Mouse (Mus musculus): ENCODE data around the gene Epn3. TPM values are rescaled to one million over a fixed set of nuclear protein-coding genes. Genes with fewer than 3 reads are reported as not detected.

Gene Epn3
- polyA plus RNA-seq, 1 experiment from 2014 or later = 0.05 TPM

GRCm38 (mm10) chr11:94477651-94478050 lies 22.1 kb downstream of the Epn3 start:
- Histone ChIP-seq H3K27ac (no peak overlapping the region), H3K4me2 (no peak overlapping the region), H3K36me3 (no peaks in the 10 kb centered on the region), H3K4me3 (replicated peaks) (no peak overlapping the region), H3K9ac (no peak overlapping the region), H3K27me3 (peaks cover 88% of the 10 kb centered on the region), H3K4me1 (replicated peaks) (peaks cover 18% of the 10 kb centered on the region), H3K9me3 (replicated peaks) (no peaks in the 10 kb centered on the region)
- DNase-seq = no peak
- WGBS (ENCODE audit: insufficient replicate concordance) = 52% methylated on average over 6 of the region's 6 CpGs
- ATAC-seq (ENCODE audit: low read depth) = no peak

- no peak for ATAC-seq (ENCODE audit: low read depth)
- Histone ChIP-seq H3K27me3 (peaks cover 98% of the 10 kb centered on the region), H3K4me1 (replicated peaks) (peaks cover 21% of the 10 kb centered on the region), H3K9me3 (replicated peaks) (no peaks in the 10 kb centered on the region), H3K4me2 (no peak overlapping the region), H3K36me3 (no peaks in the 10 kb centered on the region), H3K9ac (no peak overlapping the region), H3K4me3 (replicated peaks) (no peak overlapping the region), H3K27ac (no peak overlapping the region)
- DNase-seq = no peak
- WGBS (ENCODE audit: insufficient replicate concordance) = 20% methylated on average over 11 of the region's 11 CpGs
Observed at GRCm38 (mm10) chr11:94475722-94476121, 24.1 kb downstream of the Epn3 start.

- no peak for ATAC-seq (ENCODE audit: low read depth)
- peaks cover 99% of the 10 kb centered on the region for H3K27me3 ChIP-seq
Observed at GRCm38 (mm10) chr11:94474544-94474910, 25.2 kb downstream of the Epn3 start.

GRCm38 (mm10) chr11:94473707-94474543 lies 25.8 kb downstream of the Epn3 start, which contains the start of gene Cacna1g:
Gene Cacna1g, minus strand, starts transcription at chr11:94474198.
- Histone ChIP-seq H3K4me3 (replicated peaks) (peak within 1 kb of the TSS; percentile 51), H3K9ac (peak within 1 kb of the TSS; percentile 33), H3K4me2 (peak within 1 kb of the TSS; percentile 69), H3K36me3 (no peaks in the 10 kb centered on the region), H3K27ac (no peak within 1 kb of the TSS), H3K27me3 (peaks cover 99% of the 10 kb centered on the region), H3K4me1 (replicated peaks) (peaks cover 21% of the 10 kb centered on the region), H3K9me3 (replicated peaks) (no peaks in the 10 kb centered on the region)
- peak; percentile 53 for DNase-seq
- WGBS (ENCODE audit: insufficient replicate concordance) = under 1% methylated on average over 49 of the region's 71 CpGs
- peak; percentile 85 for ATAC-seq (ENCODE audit: low read depth)

More at GRCm38 (mm10) chr11:94474544-94474910, 25.2 kb downstream of the Epn3 start:
- Histone ChIP-seq H3K4me2 (peak overlapping the region; percentile 69), H3K4me3 (replicated peaks) (peak overlapping the region; percentile 51), H3K9me3 (replicated peaks) (no peaks in the 10 kb centered on the region), H3K9ac (no peak overlapping the region), H3K36me3 (no peaks in the 10 kb centered on the region), H3K27ac (no peak overlapping the region), H3K4me1 (replicated peaks) (peaks cover 21% of the 10 kb centered on the region)
- DNase-seq = no peak
- WGBS (ENCODE audit: insufficient replicate concordance) = 4% methylated on average over 11 of the region's 11 CpGs

GRCm38 (mm10) chr11:94472916-94473706 lies 26.7 kb downstream of the Epn3 start:
- H3K9ac ChIP-seq = peak overlapping the region; percentile 33
- H3K4me3 ChIP-seq (replicated peaks) = peak overlapping the region; percentile 51
- peak overlapping the region; percentile 69 for H3K4me2 ChIP-seq
- peaks cover 99% of the 10 kb centered on the region for H3K27me3 ChIP-seq
- ATAC-seq (ENCODE audit: low read depth) = no peak
- H3K4me1 ChIP-seq (replicated peaks) = peaks cover 21% of the 10 kb centered on the region
- H3K9me3 ChIP-seq (replicated peaks) = no peaks in the 10 kb centered on the region
- no peak for DNase-seq
- H3K27ac ChIP-seq = no peak overlapping the region
- H3K36me3 ChIP-seq = no peaks in the 10 kb centered on the region
- 4% methylated on average over 49 of the region's 52 CpGs for WGBS (ENCODE audit: insufficient replicate concordance)

GRCm38 (mm10) chr11:94472585-94472915 lies 27.2 kb downstream of the Epn3 start:
- ATAC-seq (ENCODE audit: low read depth) = no peak
- Histone ChIP-seq H3K36me3 (no peaks in the 10 kb centered on the region), H3K9ac (no peak overlapping the region), H3K4me3 (replicated peaks) (peak overlapping the region; percentile 51), H3K27ac (no peak overlapping the region), H3K27me3 (peaks cover 96% of the 10 kb centered on the region), H3K4me1 (replicated peaks) (peaks cover 21% of the 10 kb centered on the region), H3K9me3 (replicated peaks) (no peaks in the 10 kb centered on the region), H3K4me2 (peak overlapping the region; percentile 69; the same call in 1 of the 2 replicates)
- WGBS (ENCODE audit: insufficient replicate concordance) = under 1% methylated on average over 15 of the region's 15 CpGs
- no peak for DNase-seq

GRCm38 (mm10) chr11:94471740-94472584 lies 27.8 kb downstream of the Epn3 start:
- ATAC-seq (ENCODE audit: low read depth) = no peak
- H3K4me1 ChIP-seq (replicated peaks) = peaks cover 21% of the 10 kb centered on the region
- WGBS (ENCODE audit: insufficient replicate concordance) = 6% methylated on average over 17 of the region's 17 CpGs
- H3K4me2 ChIP-seq = 0 out of 2 replicates have a peak overlapping the region, but pooled peaks have one; percentile 69
- peaks cover 90% of the 10 kb centered on the region for H3K27me3 ChIP-seq
- no peaks in the 10 kb centered on the region for H3K36me3 ChIP-seq
- no peak overlapping the region for H3K9ac ChIP-seq
- H3K4me3 ChIP-seq (replicated peaks) = peak overlapping the region; percentile 51
- H3K9me3 ChIP-seq (replicated peaks) = no peaks in the 10 kb centered on the region
- no peak for DNase-seq
- no peak overlapping the region for H3K27ac ChIP-seq

GRCm38 (mm10) chr11:94470391-94470790 lies 29.4 kb downstream of the Epn3 start:
- Histone ChIP-seq H3K27ac (no peak overlapping the region), H3K4me3 (replicated peaks) (no peak overlapping the region), H3K27me3 (peaks cover 75% of the 10 kb centered on the region), H3K4me2 (no peak overlapping the region), H3K36me3 (no peaks in the 10 kb centered on the region), H3K4me1 (replicated peaks) (peaks cover 21% of the 10 kb centered on the region), H3K9ac (no peak overlapping the region), H3K9me3 (replicated peaks) (no peaks in the 10 kb centered on the region)
- 46% methylated on average over 7 of the region's 7 CpGs for WGBS (ENCODE audit: insufficient replicate concordance)
- ATAC-seq (ENCODE audit: low read depth) (no peak), DNase-seq (no peak)

- Histone ChIP-seq H3K9me3 (replicated peaks) (no peaks in the 10 kb centered on the region), H3K9ac (no peak overlapping the region), H3K4me2 (no peak overlapping the region), H3K4me1 (replicated peaks) (peaks cover 27% of the 10 kb centered on the region), H3K4me3 (replicated peaks) (no peak overlapping the region), H3K36me3 (no peaks in the 10 kb centered on the region), H3K27ac (no peak overlapping the region), H3K27me3 (peaks cover 70% of the 10 kb centered on the region)
- DNase-seq (no peak), ATAC-seq (ENCODE audit: low read depth) (no peak)
- 35% methylated on average over 9 of the region's 9 CpGs for WGBS (ENCODE audit: insufficient replicate concordance)
Observed at GRCm38 (mm10) chr11:94469136-94470064, 30.4 kb downstream of the Epn3 start.

- DNase-seq = no peak
- H3K27ac ChIP-seq = no peak overlapping the region
- H3K9ac ChIP-seq = no peak overlapping the region
- peaks cover 26% of the 10 kb centered on the region for H3K4me1 ChIP-seq (replicated peaks)
- peaks cover 65% of the 10 kb centered on the region for H3K27me3 ChIP-seq
- H3K9me3 ChIP-seq (replicated peaks) = no peaks in the 10 kb centered on the region
- 31% methylated on average over 4 of the region's 4 CpGs for WGBS (ENCODE audit: insufficient replicate concordance)
- H3K4me2 ChIP-seq = no peak overlapping the region
- ATAC-seq (ENCODE audit: low read depth) = no peak
- no peaks in the 10 kb centered on the region for H3K36me3 ChIP-seq
- H3K4me3 ChIP-seq (replicated peaks) = no peak overlapping the region
Observed at GRCm38 (mm10) chr11:94468582-94469064, 31.2 kb downstream of the Epn3 start.

Measured in liver, embryonic 13.5 days (tissue).